In genomic region chr8:57651689-57652455, GRCm38 (mm10) we compare ENCODE assay signal across 8 mouse cellular contexts. TPM values are rescaled to one million over a fixed set of nuclear protein-coding genes. Genes with fewer than 3 reads are reported as not detected.
DNase-seq lines count a peak whose midpoint lies in the region; ATAC-seq and TF ChIP-seq lines count a peak whose summit lies in the region.

No protein-coding gene starts in this region.

- H3K4me1 ChIP-seq in G1E (ENCODE audit: insufficient read depth, low read depth, low read length), result peaks cover 55% of the 10 kb centered on the region
- H3K4me1 ChIP-seq in forebrain, embryonic 16.5 days (replicated peaks; ENCODE audit: control insufficient read depth, insufficient read depth, low read length), result peaks cover 12% of the 10 kb centered on the region

- H3K27ac ChIP-seq in forebrain, embryonic 16.5 days (ENCODE audit: low read length), result peak overlapping the region; percentile 83

- ATAC-seq in G1E (ENCODE audit: extremely low read depth, insufficient number of reproducible peaks, low FRiP score, poor library complexity, severe bottlenecking), result 0 out of 2 replicates have a peak, but pooled peaks have one; percentile 9
- peak; percentile 77 for ATAC-seq in forebrain, embryonic 16.5 days

- H3K27me3 ChIP-seq in G1E (ENCODE audit: insufficient read depth, low read length), result no peaks in the 10 kb centered on the region
- no peaks in the 10 kb centered on the region for H3K27me3 ChIP-seq in forebrain, embryonic 16.5 days (replicated peaks; ENCODE audit: control insufficient read depth, insufficient read depth, low read length)

- H3K4me3 ChIP-seq in G1E (ENCODE audit: low read depth, low read length), result peak overlapping the region; percentile 88
- peak overlapping the region; percentile 88 for H3K4me3 ChIP-seq in forebrain, embryonic 16.5 days (replicated peaks; ENCODE audit: low read length)

- no peak for TF ChIP-seq CTCF in G1E (IDR thresholded peaks at IDR 0.05; ENCODE audit: low read depth, low read length)

- peak overlapping the region; percentile 97 for H3K9ac ChIP-seq in forebrain, embryonic 16.5 days (replicated peaks; ENCODE audit: low read depth, low read length)

- under 1% methylated on average over 77 of the region's 91 CpGs for WGBS in forebrain, embryonic 16.5 days

- peaks cover 7% of the 10 kb centered on the region for H3K36me3 ChIP-seq in G1E (replicated peaks)
- no peaks in the 10 kb centered on the region for H3K36me3 ChIP-seq in forebrain, embryonic 16.5 days (ENCODE audit: control insufficient read depth, insufficient read depth)

- peak overlapping the region; percentile 80 for H3K4me2 ChIP-seq in forebrain, embryonic 16.5 days (ENCODE audit: low read length)

- DNase-seq in G1E (ENCODE audit: low spot score), result peak; percentile 50
- DNase-seq in cerebellum, adult 11-12 months, result peak; percentile 81
- peak; percentile 69 to 89 for DNase-seq in heart, postnatal 36 days
- DNase-seq in layer of hippocampus, adult 9-11 months, result peak; percentile 48
- DNase-seq in lung, postnatal 10 days, result peak; percentile 79
- peak; percentile 77 for DNase-seq in ovary, postnatal 36 days (ENCODE audit: low spot score)
- DNase-seq in thymus, postnatal 25 days, result peak; percentile 71

- intact Hi-C loops in heart, postnatal 36 days (cut with DNase I), result loop anchor here (1.0 to 10.0 kb wide), 5 partner anchors 25 to 297 kb away; no protein-coding TSS in a partner anchor

- H3K9me3 ChIP-seq in G1E (replicated peaks), result no peaks in the 10 kb centered on the region
- H3K9me3 ChIP-seq in forebrain, embryonic 16.5 days (ENCODE audit: control insufficient read depth, low read length), result no peaks in the 10 kb centered on the region

RNA-seq across cellular contexts. Expression of gene Galnt7, which starts 1.0 kb away (rescaled TPM):
- 31.2 and 35.0 TPM in 2 replicates for total RNA-seq in G1E (2014; fragmentation: Nextera tagmentation)
- 14.5 and 19.0 TPM in 2 replicates for total RNA-seq in G1E (2017)
- polyA plus RNA-seq in G1E (2012), result 2.7 TPM in 2 replicates
- 8.7 and 11.3 TPM in 2 replicates for polyA plus RNA-seq in forebrain, embryonic 16.5 days (2015; fragmentation: Nextera tagmentation; extraction: Ambion mirVana)
- 1 to 10 TPM; 3.9 to 5.9 TPM for total RNA-seq in heart, postnatal 36 days (2021)

Comparison
In these comparisons a context has a peak if more than half of its experiments do, and no peak if none do; other contexts are left out.
1. Peak in every context shown above with its lines: DNase-seq, ATAC-seq, H3K4me3 ChIP-seq and H3K27ac ChIP-seq.